Mouse (Mus musculus) G1E (cell line): ENCODE measurements at regions not wholly inside any gene's neighbourhood (a gene's known extent, or its start where the extent isn't known, plus 50 kb on each side); places are given as distances from the start of the nearest gene placed in this dataset.

ENCODE experiments used
- ATAC-seq: 2 replicates; pipeline ENCODE4 v1.8.0; 2016; ENCODE audit warnings: mild to moderate bottlenecking; ENCODE audit not compliant: insufficient number of reproducible peaks, poor library complexity, low FRiP score, severe bottlenecking; ENCODE audit errors: extremely low read depth
- DNase-seq: peaks from one replicate; pipeline ENCODE4 v3.0.0; 2012; ENCODE audit warnings: low spot score
- H3K27me3 ChIP-seq: 2 replicates; pipeline ENCODE4 v1.6.1; 2012; ENCODE audit warnings: mild to moderate bottlenecking, low read length, inconsistent platforms; ENCODE audit not compliant: insufficient read depth
- H3K36me3 ChIP-seq: replicated peaks from 2 replicates; pipeline ENCODE3; 2012; ENCODE audit warnings: mild to moderate bottlenecking, inconsistent platforms
- H3K4me1 ChIP-seq: 2 replicates; pipeline ENCODE4 v1.6.1; 2012; ENCODE audit warnings: low read depth, low read length, inconsistent platforms, mixed read lengths; ENCODE audit not compliant: insufficient read depth
- H3K4me3 ChIP-seq: 2 replicates; pipeline ENCODE4 v1.5.1; 2012; ENCODE audit warnings: low read depth, mild to moderate bottlenecking, inconsistent platforms, low read length, moderate library complexity, mixed read lengths
- H3K9me3 ChIP-seq: replicated peaks from 2 replicates; pipeline ENCODE4 v1.6.1; 2012; ENCODE audit warnings: inconsistent platforms
- CTCF ChIP-seq: IDR thresholded peaks from 2 replicates; pipeline ENCODE4 v1.5.1; 2012; ENCODE audit warnings: low read depth, low read length, inconsistent platforms, mixed read lengths
- GATA1 ChIP-seq: IDR thresholded peaks from 2 replicates; pipeline ENCODE4 v1.6.1; 2012; ENCODE audit warnings: borderline replicate concordance, low read length, inconsistent platforms, mixed read lengths
- GATA2 ChIP-seq: IDR thresholded peaks from 2 replicates; pipeline ENCODE4 v1.6.1; 2012; ENCODE audit warnings: low read depth, low read length, inconsistent platforms, borderline replicate concordance
- POLR2AphosphoS5 ChIP-seq: IDR thresholded peaks from 2 replicates; pipeline ENCODE4 v1.6.1; 2012; ENCODE audit warnings: low read depth, low read length, inconsistent platforms; ENCODE audit not compliant: insufficient replicate concordance
- TAL1 ChIP-seq: conservative IDR thresholded peaks from 2 replicates; pipeline ENCODE4 v1.6.1; 2012; ENCODE audit warnings: low read depth, low read length, inconsistent platforms, mixed read lengths

- H3K4me3 ChIP-seq: no peak overlapping the region
- ATAC-seq (no peak), DNase-seq (no peak)
- H3K4me1 ChIP-seq: no peaks in the 10 kb centered on the region
- TF ChIP-seq CTCF: no peak
- no peak for TF ChIP-seq POLR2AphosphoS5
- H3K27me3 ChIP-seq: no peaks in the 10 kb centered on the region
- H3K9me3 ChIP-seq: 0 out of 2 replicates have a peak, but pooled peaks cover 3% of the 10 kb centered on the region
- no peaks in the 10 kb centered on the region for H3K36me3 ChIP-seq
Observed at GRCm38 (mm10) chr12:74651256-74651655, 335.1 kb upstream of the Gm11042 start.

- no peak for DNase-seq
- Histone ChIP-seq H3K4me3 (no peak overlapping the region), H3K4me1 (no peaks in the 10 kb centered on the region), H3K27me3 (no peaks in the 10 kb centered on the region), H3K9me3 (no peaks in the 10 kb centered on the region; the same call in 1 of the 2 replicates), H3K36me3 (no peaks in the 10 kb centered on the region)
- ATAC-seq: no peak
- no peak for TF ChIP-seq GATA1
- TF ChIP-seq CTCF: no peak
- TF ChIP-seq POLR2AphosphoS5: no peak
- no peak for TF ChIP-seq TAL1
- no peak for TF ChIP-seq GATA2
Observed at GRCm38 (mm10) chr12:74632827-74633226, 316.6 kb upstream of the Gm11042 start.

- Histone ChIP-seq H3K27me3 (no peaks in the 10 kb centered on the region; the same call in 1 of the 2 replicates), H3K4me3 (no peak overlapping the region), H3K9me3 (peaks cover 2% of the 10 kb centered on the region; the same call in 1 of the 2 replicates), H3K4me1 (no peaks in the 10 kb centered on the region), H3K36me3 (no peaks in the 10 kb centered on the region)
- ATAC-seq: no peak
- TF ChIP-seq TAL1 (no peak), CTCF (no peak), GATA2 (no peak), GATA1 (no peak), POLR2AphosphoS5 (no peak)
- no peak for DNase-seq
Observed at GRCm38 (mm10) chr12:74595208-74595607, 279.0 kb upstream of the Gm11042 start.

GRCm38 (mm10) chr12:74554599-74554998 lies 238.4 kb upstream of the Gm11042 start:
- Histone ChIP-seq H3K27me3 (no peaks in the 10 kb centered on the region), H3K9me3 (no peaks in the 10 kb centered on the region), H3K36me3 (no peaks in the 10 kb centered on the region), H3K4me3 (no peak overlapping the region), H3K4me1 (no peaks in the 10 kb centered on the region)
- no peak for ATAC-seq
- DNase-seq: no peak
- no peak for TF ChIP-seq GATA1

- H3K9me3 ChIP-seq: peaks cover 8% of the 10 kb centered on the region
- no peak for TF ChIP-seq GATA1
- no peak for TF ChIP-seq GATA2
- no peak for TF ChIP-seq POLR2AphosphoS5
- TF ChIP-seq TAL1: no peak
- TF ChIP-seq CTCF: no peak
- H3K4me3 ChIP-seq: no peak overlapping the region
- no peak for DNase-seq
- no peaks in the 10 kb centered on the region for H3K36me3 ChIP-seq
- no peaks in the 10 kb centered on the region for H3K27me3 ChIP-seq
- no peak for ATAC-seq
- H3K4me1 ChIP-seq: no peaks in the 10 kb centered on the region
Observed at GRCm38 (mm10) chr12:74544172-74544571, 228.0 kb upstream of the Gm11042 start.

- H3K4me1 ChIP-seq: no peaks in the 10 kb centered on the region
- TF ChIP-seq TAL1 (no peak), CTCF (no peak), GATA1 (no peak), POLR2AphosphoS5 (no peak), GATA2 (no peak)
- H3K27me3 ChIP-seq: no peaks in the 10 kb centered on the region
- ATAC-seq (no peak), DNase-seq (no peak)
- H3K9me3 ChIP-seq: peaks cover 6% of the 10 kb centered on the region; the same call in 1 of the 2 replicates
- H3K4me3 ChIP-seq: no peak overlapping the region
- H3K36me3 ChIP-seq: no peaks in the 10 kb centered on the region
Observed at GRCm38 (mm10) chr12:74534882-74535281, 218.7 kb upstream of the Gm11042 start.

- no peak for DNase-seq
- Histone ChIP-seq H3K4me1 (no peaks in the 10 kb centered on the region), H3K9me3 (peaks cover 3% of the 10 kb centered on the region; the same call in 1 of the 2 replicates), H3K4me3 (no peak overlapping the region), H3K36me3 (no peaks in the 10 kb centered on the region), H3K27me3 (no peaks in the 10 kb centered on the region)
- ATAC-seq: no peak
- no peak for TF ChIP-seq GATA2
- no peak for TF ChIP-seq TAL1
- TF ChIP-seq GATA1: no peak
- TF ChIP-seq CTCF: no peak
- no peak for TF ChIP-seq POLR2AphosphoS5
Observed at GRCm38 (mm10) chr12:74528983-74529566, 212.9 kb upstream of the Gm11042 start.
